Mouse (Mus musculus) E14TG2a.4 (cell line): ENCODE results near the gene Cdnf.

ENCODE experiments used
- CTCF ChIP-seq: conservative IDR thresholded peaks from 2 replicates; pipeline ENCODE4 v1.5.1; 2014; ENCODE audit warnings: low read length
- POU5F1 ChIP-seq: IDR thresholded peaks from 2 replicates; pipeline ENCODE4 v1.6.1; 2014; ENCODE audit warnings: low read length, borderline replicate concordance

GRCm38 (mm10) chr2:3499543-3499942 lies 13.3 kb upstream of the Cdnf start:
- TF ChIP-seq CTCF (no peak), POU5F1 (no peak)
